Mouse (Mus musculus): Measurements from ENCODE around the gene Alyref.

DNA sequence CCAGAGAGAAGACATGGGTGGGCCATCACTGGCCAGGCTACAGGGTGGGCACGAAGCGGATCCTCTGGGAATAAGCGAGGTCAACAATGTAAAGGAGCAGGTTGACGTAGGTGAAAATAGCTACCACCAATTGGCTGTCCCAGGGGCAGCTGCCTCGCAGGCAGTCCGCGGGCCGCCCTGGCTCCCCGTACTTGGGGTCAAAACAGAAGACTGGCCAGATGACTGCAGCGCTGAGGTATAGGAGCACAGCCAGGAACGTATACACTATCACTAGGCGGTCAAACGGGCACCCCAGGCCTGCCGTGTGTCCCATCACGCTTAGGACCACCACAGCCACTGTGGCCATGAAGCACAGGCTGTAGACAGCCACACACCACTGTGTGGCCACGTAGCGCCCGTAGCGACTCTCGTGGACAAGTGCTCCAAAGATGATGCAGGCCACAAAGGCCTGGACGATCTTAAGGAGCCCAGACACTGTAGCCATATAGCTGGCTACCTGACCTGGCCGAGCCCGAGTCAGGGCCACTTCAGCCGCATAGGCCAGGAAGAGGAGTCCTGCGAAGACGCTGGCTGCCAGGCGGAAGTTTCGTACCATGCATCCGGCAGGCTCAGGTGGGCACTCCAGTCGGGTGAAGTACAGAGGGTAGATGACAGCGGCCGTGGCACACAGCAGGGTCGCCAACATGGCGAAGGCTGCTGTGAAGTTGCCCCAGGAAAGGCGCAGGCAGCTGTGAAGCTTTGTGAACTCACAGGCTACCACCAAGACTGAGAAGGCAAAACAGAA, 49.1 kb upstream of the Alyref start:
- TF ChIP-seq GATA1 (IDR thresholded peaks at IDR 0.05; ENCODE audit: low read length) = no peak
- no peak for TF ChIP-seq TAL1 (IDR thresholded peaks at IDR 0.05; ENCODE audit: low read length)

All from erythroblast, embryonic 14.5 days (primary cell).